Mouse (Mus musculus) cerebellum, adult 9-11 months (tissue): ENCODE data around the gene Pcdh7.

Experiments used
- DNase-seq: peaks from one replicate; pipeline ENCODE4 v3.0.0; 2022

The Pcdh7 gene

DNA sequence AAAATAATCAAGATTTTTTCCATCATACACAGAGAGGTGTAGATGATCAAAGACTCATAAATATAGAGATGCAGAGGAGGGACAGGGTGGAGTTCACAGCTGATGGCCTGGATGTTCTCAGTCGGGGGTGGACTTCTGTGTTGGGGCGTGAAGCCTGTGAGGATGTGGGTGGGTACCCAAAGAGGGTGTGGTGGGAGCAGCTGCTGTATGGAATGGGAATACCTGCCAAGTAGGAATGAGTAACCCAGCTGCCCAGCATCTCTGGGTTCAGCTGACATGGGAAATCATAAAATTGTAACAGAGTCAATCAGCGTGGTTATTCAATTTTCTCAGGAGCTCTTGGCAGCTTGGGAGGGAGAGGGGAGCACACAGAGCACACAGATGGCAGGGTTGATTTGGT is 85.3 kb downstream of the Pcdh7 start:
- no peak for DNase-seq

DNA sequence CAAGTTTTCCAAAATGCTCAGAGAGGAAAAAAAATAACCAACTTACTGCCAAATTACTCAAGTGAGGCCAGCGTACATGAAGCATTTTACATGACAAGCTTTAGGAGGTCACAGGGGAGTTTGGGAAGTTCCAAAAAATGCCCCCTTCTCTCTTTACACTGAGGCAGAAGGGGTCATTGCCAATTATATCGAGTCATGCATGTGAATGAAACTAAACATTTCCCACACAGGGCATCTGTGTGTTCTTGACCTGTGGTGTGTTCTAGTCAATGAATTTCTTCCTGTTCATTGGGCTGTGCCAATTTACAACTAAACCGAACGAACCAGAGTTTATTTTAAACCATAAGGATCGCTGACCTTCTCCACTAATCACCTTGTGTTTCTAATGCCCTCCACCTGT is 86.1 kb downstream of the Pcdh7 start:
- DNase-seq: no peak

DNA sequence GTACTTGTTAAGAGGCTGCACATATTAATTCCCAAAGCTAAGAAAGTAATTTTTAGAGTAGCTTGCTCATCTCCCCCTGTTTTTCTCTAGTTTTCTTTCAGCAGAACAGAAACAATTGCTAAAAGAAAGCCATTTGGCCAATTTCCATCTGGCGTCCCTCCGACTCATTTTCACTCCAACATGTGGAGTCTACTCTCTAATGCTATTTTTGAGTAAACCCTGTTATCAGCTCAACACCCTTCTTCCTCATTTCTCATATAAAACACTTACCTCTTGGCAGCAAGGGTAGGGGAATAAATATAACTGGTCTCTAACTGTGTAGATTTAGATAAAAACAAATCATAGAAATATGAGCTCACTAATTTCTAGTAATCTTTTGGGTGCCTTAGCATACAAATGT is 89.6 kb downstream of the Pcdh7 start:
- no peak for DNase-seq

DNA sequence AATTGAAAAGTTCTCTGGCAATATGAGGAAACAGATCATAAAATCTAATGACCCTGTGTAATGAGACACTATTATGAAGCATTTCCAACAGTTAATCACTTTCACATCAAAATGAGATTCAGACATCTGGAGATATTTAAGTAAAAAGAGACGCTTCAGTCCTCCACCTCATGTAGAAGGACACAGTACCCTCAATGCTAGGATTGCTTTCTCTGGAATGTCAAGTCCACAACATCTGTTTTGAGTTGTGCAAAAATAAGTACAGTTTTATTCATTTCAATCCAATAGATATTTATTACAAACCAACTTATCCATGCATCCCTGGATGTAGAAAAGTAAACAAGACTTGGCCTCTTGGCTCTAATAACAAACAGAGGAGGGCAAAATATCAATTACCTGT is 92.9 kb downstream of the Pcdh7 start:
- DNase-seq: no peak

DNA sequence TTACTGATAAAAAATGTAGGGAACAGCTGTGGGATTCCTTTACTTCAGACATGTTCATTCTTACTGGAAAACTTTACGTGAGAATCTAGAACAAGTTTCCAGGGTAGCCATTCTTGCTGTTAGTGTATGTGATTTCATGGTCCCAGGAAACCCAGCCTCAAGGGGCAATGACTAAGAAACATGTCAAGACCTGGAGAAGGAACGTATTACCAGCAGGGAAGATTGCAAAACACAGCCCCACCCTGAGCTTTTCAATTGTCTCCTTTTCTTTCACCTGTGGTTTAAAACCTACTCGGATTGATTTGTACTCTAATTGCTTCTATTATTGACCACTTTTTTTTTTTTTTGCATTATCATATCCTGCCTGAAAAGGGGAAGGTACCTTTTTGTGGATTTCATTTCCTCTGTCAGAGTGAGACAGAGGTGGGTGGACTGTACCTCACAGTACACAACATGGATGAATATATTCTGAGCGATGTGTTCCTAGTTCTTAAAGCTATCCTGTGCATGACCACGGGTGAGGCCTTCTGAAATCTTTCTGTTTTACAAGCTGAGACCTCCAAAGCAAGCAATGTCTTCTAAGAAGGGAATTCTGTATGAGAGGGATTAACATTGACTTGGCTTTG is 98.3 kb downstream of the Pcdh7 start:
- no peak for DNase-seq

DNA sequence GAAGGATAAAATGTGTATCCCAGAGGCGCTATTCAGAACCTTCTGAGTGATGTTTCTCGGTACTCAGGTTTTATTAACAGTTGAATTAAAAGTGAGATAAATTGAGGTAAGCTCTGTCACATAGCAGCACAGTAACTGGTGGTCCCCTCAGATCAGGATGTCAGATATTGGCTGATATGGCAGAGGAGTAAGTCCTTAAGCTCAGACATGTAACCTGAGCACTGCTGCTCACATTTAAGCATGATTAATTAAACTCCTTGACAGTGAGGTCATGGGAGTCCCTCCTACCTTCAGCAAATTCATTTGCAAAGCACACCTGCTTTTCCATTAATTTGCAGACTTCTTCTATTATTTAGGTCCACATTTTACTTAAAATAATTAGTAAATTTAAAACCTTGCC is 102.0 kb downstream of the Pcdh7 start:
- no peak for DNase-seq

DNA sequence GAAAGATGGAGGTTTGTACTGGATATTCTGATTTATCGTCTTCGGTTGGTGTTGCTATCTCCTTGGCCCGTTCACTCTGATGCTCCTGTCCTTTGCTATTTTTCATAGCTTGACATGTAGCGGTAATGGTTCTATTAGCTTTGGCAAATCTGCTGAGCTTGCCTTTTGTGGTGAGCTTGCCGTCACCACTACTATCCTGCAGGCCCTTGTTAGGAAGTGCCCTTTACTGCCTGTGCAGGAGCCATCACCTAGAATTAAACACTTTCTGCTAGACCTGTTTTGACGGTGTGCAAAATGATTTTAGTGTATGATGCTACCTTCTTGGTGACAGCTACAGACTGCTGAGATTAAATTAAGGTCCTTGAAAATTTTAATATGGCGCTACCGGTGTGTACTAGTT is 103.3 kb downstream of the Pcdh7 start:
- no peak for DNase-seq

DNA sequence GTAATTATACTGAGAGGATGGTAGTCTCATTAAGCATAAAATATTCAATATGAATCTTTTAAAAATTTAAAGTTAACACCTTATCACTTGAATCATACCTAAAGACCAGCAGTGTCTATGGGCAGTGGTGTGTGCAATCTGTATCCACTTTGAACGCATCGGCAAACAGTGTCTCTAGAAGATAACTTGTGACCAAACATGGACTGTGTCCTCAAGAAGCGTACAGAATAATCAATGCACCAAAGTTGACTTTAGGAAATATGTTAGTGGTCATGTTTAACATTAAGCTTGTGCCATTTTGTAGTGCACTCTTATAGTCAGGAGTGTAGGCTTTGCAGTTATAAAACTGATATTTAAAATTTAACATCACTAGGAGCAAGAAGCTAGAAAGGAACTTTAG is 110.7 kb downstream of the Pcdh7 start:
- DNase-seq: no peak

DNA sequence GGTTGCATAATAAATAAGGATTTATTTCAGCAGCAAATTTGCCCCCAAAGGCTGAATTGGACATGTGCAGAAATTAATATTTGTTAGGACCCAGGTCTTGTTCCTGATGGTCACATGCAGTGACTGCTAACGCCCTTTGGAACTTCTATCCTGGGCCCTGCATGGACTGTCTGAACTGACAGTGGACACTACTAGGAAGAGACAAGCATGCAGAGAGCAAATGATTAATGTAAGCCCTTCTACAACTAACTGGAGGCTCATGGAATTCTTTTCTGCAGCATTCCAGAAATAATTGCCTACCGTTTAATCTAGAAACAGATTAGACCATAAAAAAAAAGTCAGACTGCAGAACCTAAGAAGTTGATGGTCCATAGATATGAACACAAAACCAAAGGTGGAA is 119.4 kb downstream of the Pcdh7 start:
- no peak for DNase-seq

DNA sequence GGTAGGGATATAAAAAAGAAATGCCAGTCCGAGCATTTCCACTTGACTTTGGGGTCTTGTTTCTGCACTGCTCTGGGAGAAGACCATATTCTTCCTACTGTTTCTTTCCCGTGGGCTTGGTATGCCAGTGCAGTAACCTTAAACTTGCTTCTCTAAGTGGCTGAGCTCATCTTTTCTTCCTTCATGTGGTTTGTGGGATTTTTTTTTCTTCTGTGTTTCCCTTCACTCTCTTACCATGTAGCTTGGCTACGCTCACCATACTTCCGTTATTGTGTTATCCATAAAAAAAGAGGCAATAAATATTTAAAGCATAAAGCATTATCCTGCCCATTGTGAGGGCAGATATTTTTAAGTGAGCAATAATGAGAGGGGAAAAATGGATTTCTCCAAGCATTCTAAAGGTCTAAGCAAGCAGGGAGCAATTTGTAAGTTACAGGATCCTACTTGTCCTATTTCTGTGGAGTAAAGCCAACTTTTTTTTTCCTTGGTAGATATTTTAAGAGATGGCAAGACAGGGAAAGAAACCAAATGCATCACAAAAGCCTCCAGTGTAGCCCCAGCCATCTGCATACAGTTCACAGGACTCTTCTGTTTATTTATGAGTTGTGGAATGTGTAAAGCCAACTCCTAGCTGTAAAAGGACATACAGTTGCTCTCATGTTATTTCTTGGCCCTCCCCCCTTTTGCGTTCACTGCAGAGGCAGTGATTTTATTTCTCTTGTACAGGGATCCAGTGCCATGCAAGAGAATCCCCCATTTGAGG is 123.8 kb downstream of the Pcdh7 start:
- DNase-seq: no peak

DNA sequence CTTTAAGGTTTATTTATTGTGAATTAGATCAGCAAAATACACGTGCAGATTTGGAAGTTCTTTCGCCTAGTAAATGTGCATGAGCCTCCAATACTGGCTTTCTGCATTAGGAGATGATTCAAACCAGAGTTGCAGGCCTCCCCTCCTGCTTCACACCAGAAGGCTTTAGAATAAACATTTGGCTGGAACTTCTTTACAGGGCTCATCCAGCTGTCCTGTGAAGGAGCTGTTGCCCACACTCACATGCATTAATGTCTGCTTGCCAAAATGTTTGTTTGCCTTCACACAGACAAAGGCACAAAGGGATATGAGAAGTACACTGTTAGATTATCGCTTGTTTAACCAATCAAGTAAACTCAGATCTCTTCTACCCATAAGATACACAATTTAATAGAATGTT is 129.7 kb downstream of the Pcdh7 start:
- no peak for DNase-seq

DNA sequence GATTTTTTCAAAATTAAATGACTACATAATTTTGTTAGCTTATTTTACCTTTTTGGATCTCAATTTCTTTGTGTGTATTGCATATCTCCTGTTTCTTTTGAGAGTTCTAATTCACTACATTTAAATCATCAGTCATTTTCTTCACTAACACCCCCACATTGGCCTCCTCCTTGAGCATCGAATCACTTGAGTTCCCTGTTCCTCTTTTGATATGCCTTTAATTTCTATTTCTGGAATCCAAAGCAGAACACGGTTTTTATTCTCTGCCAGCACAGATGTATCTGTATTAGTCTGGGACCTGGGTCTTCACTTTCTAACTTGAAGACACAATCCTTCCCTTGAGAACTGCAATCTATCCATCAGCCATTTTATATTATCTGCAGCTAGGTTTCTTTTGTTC is 132.3 kb downstream of the Pcdh7 start:
- DNase-seq: no peak

DNA sequence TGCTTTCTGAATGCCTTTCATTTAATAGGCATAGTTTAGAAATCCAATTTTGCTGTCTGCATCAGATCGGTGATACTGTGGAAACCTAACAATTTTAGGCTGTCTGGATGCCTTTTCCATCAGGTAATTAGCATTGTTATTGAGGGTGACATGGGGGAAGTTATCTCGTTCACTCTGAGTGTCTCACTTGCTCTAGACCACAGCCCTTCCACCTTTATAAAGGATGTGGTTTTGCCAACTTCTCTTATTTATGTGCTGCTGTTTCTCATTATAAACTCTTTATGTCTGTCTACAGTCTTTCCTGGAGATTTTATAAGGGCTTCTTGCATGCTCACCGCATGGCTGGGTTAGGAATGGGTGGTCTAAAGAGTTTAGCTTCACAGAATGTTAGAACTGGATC is 139.5 kb downstream of the Pcdh7 start:
- DNase-seq: no peak

DNA sequence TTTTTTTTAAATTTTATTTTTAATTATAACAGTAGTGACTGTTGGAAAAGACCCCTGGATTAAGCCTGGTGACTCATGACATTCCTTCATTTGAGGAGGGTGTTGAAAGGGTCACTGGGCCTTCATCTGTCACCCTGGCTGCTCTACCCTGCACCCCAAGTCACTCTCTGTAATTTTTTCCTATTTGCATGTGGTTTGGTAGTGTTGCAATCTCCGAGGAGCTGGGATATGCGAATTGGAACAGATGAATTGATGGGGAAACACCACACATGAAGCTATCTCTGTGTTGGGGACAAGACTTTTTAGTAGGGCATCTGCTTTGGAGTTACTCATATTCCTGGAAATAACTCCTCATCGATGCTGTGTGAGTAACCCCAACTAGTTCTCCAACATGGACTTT is 146.5 kb downstream of the Pcdh7 start:
- no peak for DNase-seq

DNA sequence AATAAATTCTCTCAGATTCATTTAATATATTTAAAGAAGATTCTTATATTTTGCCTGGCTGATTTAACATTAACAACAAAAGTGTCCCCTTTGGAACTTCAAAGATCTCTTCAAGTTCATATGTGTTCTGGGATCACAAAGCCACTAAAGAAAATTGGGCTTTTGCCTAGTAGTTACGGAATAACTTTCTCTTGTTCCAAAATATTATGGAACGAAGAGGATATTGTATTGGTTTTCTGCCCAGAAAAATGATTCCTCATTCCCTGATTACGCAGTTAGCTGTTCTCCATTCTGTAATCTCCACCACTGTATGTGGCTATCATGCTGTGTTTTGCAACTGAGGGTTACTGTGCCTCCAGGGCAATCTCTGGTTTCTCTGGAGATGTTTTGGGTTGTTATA is 147.5 kb downstream of the Pcdh7 start:
- DNase-seq: no peak

DNA sequence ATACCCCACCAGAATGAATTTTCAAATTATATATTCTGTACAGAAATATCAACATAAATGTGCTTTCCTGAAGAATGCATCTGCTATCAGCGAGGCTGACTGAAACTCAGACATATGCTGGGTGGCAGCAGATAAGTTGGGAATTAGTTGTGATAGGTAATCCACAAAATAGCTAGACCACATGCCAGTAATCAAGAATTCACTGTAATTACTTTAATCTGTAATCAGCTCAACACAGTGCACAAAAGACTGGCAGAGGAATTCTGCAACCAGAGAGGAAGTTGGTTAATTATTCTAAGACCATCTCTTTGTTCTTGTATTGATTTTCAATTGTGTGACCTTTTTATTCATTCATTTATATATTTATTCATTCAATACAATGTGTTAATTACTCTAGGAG is 148.3 kb downstream of the Pcdh7 start:
- no peak for DNase-seq

DNA sequence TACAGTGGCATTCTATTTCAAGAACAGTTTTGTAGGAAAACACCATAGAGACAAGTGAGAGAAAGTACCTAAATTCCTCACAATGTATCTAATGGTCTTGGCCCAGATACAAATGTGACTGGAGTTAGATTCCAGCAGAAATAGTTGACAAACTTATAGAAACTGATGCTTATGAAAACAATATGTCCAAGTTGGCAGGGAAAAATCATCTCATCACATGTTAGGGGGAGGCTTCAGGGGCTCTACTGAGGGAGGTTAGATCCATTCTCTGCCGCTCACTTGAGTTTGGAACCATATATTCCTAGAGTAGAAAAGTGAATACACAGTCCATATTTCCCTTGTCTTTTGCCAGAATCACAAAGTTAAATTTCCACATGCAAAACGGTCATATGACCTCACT is 150.1 kb downstream of the Pcdh7 start:
- DNase-seq: no peak

DNA sequence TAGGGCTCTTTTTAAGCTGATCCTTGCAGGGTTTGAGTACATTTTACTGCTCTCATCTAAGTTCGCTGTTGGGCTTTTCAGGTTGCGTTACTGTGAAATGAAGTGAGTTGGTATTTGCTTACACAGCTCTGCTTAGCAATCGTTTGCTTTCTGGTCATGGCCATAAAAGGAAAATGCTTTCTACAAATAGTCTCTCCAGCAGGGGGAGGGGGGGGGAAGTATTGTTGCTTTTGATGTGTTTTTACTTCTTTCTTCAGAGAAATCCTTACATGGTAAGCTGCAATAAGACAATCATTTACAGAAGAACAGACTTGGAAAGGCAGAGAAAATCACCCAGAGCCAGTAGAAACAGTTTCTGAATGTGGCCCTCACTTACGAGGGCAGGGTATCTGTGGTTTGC is 150.9 kb downstream of the Pcdh7 start:
- DNase-seq: no peak

DNA sequence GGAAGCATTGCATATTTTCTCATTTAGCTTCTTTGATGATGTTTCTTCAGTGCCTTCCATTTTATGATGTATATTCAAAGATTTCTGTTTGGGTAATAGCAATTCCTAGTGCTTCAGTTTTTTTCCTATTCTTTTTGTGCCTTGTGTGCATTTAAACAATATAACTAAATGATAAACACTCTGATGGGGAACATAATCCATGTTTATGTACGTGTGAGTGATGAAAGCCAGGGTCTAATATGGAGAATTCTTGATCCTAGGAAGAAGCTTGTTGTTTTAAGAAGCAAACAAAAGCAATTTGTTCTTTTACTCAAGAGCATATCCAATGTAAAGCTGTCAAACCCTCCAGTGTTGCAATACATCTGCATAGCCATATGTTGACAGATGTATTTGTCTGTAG is 153.0 kb downstream of the Pcdh7 start:
- DNase-seq: no peak

DNA sequence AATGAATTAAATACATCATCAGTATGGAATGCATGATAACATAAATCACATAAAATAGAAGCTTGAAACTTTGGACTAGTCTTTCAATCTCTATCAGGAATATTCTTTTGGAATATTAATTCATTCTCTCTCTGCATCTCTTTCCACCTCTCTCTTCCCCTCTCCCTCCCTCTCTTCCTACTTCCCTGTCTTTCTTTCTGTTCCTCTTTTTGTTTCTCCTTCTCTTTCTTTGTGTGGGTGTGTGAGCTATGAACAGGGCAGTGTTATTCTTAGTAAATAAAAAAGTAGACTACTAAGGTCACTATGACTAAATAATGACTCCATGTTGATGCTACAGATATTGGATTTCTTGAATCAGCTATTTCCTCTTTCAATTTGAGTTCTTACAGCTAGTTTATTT is 167.2 kb downstream of the Pcdh7 start:
- no peak for DNase-seq

DNA sequence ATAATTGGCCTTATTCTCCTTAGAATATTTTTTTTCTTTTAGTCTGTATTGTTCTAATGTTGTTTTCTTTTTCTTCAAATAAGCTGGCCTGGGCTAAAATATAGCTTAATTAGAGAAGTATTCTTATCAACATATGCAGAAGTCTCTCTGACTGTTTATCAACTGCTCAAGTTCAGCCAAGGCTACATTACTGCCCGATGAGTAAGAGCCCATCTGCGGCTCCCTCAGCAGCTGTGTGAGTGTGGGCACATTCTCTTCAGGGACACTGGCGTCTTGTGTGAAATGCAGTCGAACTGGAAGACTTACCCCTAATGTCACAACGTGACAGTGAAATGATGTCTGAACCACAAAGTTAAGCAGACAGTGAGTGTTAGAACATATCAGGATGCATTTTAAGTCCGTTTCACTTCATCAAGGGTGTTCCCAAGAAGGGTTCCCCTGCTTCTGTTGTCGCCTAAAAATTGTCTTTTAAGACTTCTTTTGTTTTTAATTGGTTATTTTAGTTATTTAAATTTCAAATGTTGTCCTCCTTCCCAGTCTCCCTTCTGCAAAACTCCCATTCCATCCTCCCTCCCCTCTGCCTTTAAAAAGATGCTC is 181.3 kb downstream of the Pcdh7 start:
- DNase-seq: no peak

DNA sequence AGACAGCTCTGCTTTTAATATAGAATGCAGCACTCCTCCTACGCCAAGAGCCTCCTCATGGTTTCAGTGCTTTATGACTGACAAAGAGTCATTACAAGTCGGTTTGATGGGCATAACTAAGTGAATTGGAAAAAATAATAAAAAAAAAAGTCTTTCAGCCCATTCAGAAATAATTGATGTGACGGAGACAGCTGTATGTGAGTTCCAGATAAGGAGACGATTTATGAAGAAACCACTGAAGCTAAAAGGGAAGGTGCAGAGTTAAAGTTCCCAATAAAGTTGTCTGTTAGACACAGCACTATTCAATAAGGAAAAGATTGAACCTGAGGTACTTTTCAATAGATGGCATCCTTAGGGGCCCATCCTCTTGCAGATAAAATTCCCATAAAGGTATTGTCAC is 189.5 kb downstream of the Pcdh7 start:
- no peak for DNase-seq

DNA sequence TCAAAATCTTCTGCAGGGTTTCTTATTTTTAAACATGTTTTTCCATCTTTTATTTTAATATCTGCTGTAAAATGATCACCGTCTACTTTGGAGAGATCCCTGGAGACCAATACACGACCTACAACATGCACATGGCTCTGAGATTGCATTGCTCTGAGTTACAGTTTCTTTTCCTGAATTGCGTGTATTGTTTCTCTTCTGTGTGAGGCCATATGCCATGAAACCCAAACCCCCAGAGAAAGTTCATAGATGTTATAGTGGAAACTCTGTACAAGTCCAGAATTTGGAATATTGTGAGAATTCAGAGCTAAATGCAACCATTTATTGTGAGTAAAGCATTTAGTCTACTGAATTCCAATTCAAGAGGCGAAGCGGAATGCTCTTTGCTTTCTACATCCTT is 203.4 kb downstream of the Pcdh7 start:
- DNase-seq: no peak

DNA sequence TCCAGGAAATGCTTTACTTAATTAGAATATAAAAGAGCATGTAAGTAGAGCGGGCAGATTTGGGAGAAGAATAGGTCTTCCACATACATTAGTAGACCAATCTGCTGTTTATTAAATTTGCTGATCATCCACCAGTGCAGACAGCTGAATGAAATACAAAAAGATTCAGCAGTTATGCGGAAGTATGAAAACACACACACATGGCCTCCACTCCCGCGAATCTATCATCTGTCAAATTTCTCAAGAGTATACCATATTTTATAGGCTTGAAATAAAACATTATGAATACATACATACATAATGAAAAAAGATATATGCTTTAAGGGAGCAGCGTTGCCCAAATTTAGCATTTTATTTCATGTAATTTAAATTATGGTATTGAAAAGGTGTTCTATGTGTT is 213.6 kb downstream of the Pcdh7 start:
- DNase-seq: no peak

DNA sequence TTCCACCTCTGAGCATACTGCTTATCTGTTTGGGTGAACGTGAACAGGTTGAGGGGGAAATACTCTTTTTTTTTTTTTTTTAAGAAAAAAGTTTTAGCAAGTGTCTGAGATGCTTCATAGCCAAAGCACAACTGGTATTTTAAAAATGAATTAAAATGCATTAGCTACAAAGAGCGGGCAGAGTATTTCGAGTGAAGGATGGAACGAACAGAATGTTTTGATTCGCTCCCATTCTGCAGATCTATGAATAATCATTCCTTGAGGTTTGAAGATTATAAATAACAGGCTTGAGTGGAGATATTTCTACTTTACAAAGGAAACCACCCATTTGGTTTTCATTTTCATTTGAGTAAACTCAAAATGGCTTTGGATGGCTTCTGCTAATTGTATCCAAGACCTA is 214.0 kb downstream of the Pcdh7 start:
- no peak for DNase-seq
